ENCODE assay signal across 8 mouse cellular contexts in the genomic region with DNA sequence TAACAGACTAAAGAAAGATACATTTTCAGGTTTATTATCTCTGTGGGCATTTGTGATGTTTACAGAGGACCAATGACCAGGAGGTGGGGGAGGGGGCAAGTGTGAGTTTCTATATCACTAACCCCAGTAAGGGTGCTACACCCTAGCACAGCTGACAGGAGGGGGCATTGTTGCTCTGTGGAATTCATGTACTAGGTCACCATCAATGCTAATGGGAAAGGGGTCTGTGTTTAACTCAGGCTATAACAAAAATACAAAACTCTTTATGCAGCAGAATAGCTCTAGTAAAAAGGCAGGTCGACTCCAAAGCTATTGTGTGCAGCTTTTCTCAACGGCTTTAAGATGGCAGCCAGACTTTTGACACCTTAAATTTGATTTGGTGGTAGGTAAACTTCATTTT.
DNase-seq lines count a peak whose midpoint lies in the region; ATAC-seq and TF ChIP-seq lines count a peak whose summit lies in the region.

No protein-coding gene starts in this region.

- H3K27me3 ChIP-seq in forebrain, postnatal 0 days (ENCODE audit: insufficient read depth, low read length) = no peaks in the 10 kb centered on the region
- H3K27me3 ChIP-seq in kidney, embryonic 16.5 days (ENCODE audit: insufficient read depth, low read length) = no peaks in the 10 kb centered on the region

- TF ChIP-seq CTCF in forebrain, postnatal 0 days (IDR thresholded peaks at IDR 0.05; ENCODE audit: low read depth) = peak; percentile 47; the same call in 1 of the 2 replicates

- DNase-seq in cerebellum, adult 18-20 months = peak; percentile 2 to 6
- DNase-seq in cerebellum, adult 11 months = no peak
- DNase-seq in Muller cell, postnatal 12 days (ENCODE audit: inconsistent ontology term) = peak; percentile 53
- DNase-seq in forebrain, postnatal 0 days = peak; percentile 33
- peak; percentile 48 for DNase-seq in lung, postnatal 14 days
- DNase-seq in urinary bladder, postnatal 10 days (ENCODE audit: low spot score) = no peak
- DNase-seq in layer of hippocampus, adult 8-10 months (ENCODE audit: low spot score in 2 of 2) = no peak

- H3K36me3 ChIP-seq in forebrain, postnatal 0 days (ENCODE audit: insufficient read depth) = no peaks in the 10 kb centered on the region
- H3K36me3 ChIP-seq in kidney, embryonic 16.5 days (ENCODE audit: insufficient read depth, low read length) = no peaks in the 10 kb centered on the region

- H3K9me3 ChIP-seq in forebrain, postnatal 0 days (ENCODE audit: low read length) = no peaks in the 10 kb centered on the region
- peaks cover 8% of the 10 kb centered on the region for H3K9me3 ChIP-seq in kidney, embryonic 16.5 days (ENCODE audit: low read length)

- H3K4me2 ChIP-seq in forebrain, postnatal 0 days (ENCODE audit: low read depth) = no peak overlapping the region
- H3K4me2 ChIP-seq in kidney, embryonic 16.5 days (replicated peaks; ENCODE audit: low read depth, low read length) = no peak overlapping the region

- peaks cover 20% of the 10 kb centered on the region for H3K4me1 ChIP-seq in forebrain, postnatal 0 days (ENCODE audit: insufficient read depth)
- H3K4me1 ChIP-seq in kidney, embryonic 16.5 days (ENCODE audit: insufficient read depth, low read length) = peaks cover 32% of the 10 kb centered on the region

- H3K4me3 ChIP-seq in forebrain, postnatal 0 days (ENCODE audit: low read depth, low read length) = no peak overlapping the region
- no peak overlapping the region for H3K4me3 ChIP-seq in kidney, embryonic 16.5 days (ENCODE audit: low read length)

- no peak overlapping the region for H3K27ac ChIP-seq in forebrain, postnatal 0 days (ENCODE audit: low read depth, low read length)
- H3K27ac ChIP-seq in kidney, embryonic 16.5 days (ENCODE audit: low read length) = no peak overlapping the region

- ATAC-seq in forebrain, postnatal 0 days = no peak
- peak; percentile 83 for ATAC-seq in kidney, embryonic 16.5 days (ENCODE audit: low FRiP score, low TSS enrichment)

- 9% methylated on average over 2 of the region's 2 CpGs for WGBS in forebrain, postnatal 0 days
- 10% methylated on average over 2 of the region's 2 CpGs for WGBS in kidney, embryonic 16.5 days

- no peak overlapping the region for H3K9ac ChIP-seq in forebrain, postnatal 0 days
- H3K9ac ChIP-seq in kidney, embryonic 16.5 days (replicated peaks; ENCODE audit: low read length) = no peak overlapping the region

Comparison
In these comparisons a context has a peak if more than half of its experiments do, and no peak if none do; other contexts are left out.
1. DNase-seq: peak in cerebellum, adult 18-20 months (2 of 2), Muller cell, postnatal 12 days (single experiment), forebrain, postnatal 0 days (single experiment) and lung, postnatal 14 days (single experiment); none in cerebellum, adult 11 months (single experiment), urinary bladder, postnatal 10 days (single experiment) and layer of hippocampus, adult 8-10 months (0 of 2).